ENCODE assay signal across 8 mouse cellular contexts in the genomic region with DNA sequence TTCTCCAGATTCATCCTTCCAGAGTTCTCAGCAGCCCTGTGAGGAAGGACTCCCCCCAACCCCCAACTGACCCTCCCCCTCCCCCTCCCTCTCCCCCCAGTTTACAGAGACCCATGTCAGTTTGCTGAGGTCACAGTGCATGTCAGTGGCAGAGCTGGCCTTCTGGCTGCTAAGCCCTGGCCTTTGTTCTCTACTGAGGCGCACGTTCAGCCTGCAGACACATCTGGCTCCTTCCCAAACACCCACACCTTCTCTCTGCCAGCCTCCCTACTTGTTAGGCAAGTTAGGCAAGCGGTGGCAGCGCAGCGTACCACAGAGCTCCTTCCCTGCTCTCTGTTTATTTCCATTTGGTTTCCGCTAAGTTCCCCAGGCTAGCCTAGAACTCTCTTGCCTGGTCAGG. TPM values are rescaled to one million over a fixed set of nuclear protein-coding genes. Genes with fewer than 3 reads are reported as not detected.
DNase-seq lines count a peak whose midpoint lies in the region; ATAC-seq and TF ChIP-seq lines count a peak whose summit lies in the region.

No protein-coding gene starts in this region.

- no peak for DNase-seq in heart, postnatal 36 days
- DNase-seq in brain, adult 2 months (ENCODE audit: low read depth, low spot score), result peak; percentile 95
- DNase-seq in liver, embryonic 14.5 days (ENCODE audit: low read depth in 3 of 3, low spot score in 3 of 3), result no peak
- DNase-seq in cerebellum, adult 11-12 months, result no peak

- no peak overlapping the region for H3K4me3 ChIP-seq in heart, embryonic 15.5 days
- H3K4me3 ChIP-seq in intestine, embryonic 16.5 days (ENCODE audit: low read length), result no peak overlapping the region
- H3K4me3 ChIP-seq in liver, embryonic 14.5 days (ENCODE audit: insufficient read depth in 1 of 2, low read depth in 2 of 2, low read length in 2 of 2), result no peak overlapping the region
- H3K4me3 ChIP-seq in stomach, embryonic 16.5 days (replicated peaks; ENCODE audit: low read length), result no peak overlapping the region

- H3K9me3 ChIP-seq in heart, embryonic 15.5 days (replicated peaks), result no peaks in the 10 kb centered on the region
- H3K9me3 ChIP-seq in intestine, embryonic 16.5 days (ENCODE audit: control insufficient read depth, low read length), result no peaks in the 10 kb centered on the region
- no peaks in the 10 kb centered on the region for H3K9me3 ChIP-seq in liver, embryonic 14.5 days (ENCODE audit: control insufficient read depth, low read length)
- no peaks in the 10 kb centered on the region for H3K9me3 ChIP-seq in stomach, embryonic 16.5 days (replicated peaks; ENCODE audit: control insufficient read depth, low read length)

- no peaks in the 10 kb centered on the region for H3K36me3 ChIP-seq in heart, embryonic 15.5 days
- H3K36me3 ChIP-seq in intestine, embryonic 16.5 days (ENCODE audit: control insufficient read depth, insufficient read depth, low read length), result no peaks in the 10 kb centered on the region
- no peaks in the 10 kb centered on the region for H3K36me3 ChIP-seq in liver, embryonic 14.5 days (replicated peaks; ENCODE audit: control insufficient read depth, insufficient read depth, low read depth)
- H3K36me3 ChIP-seq in stomach, embryonic 16.5 days (ENCODE audit: control insufficient read depth, insufficient read depth, low read length), result no peaks in the 10 kb centered on the region

- 0 out of 2 replicates have a peak overlapping the region, but pooled peaks have one; percentile 0 for H3K27ac ChIP-seq in heart, embryonic 15.5 days
- H3K27ac ChIP-seq in intestine, embryonic 16.5 days (ENCODE audit: low read length), result peak overlapping the region; percentile 8; the same call in 1 of the 2 replicates
- no peak overlapping the region for H3K27ac ChIP-seq in liver, embryonic 14.5 days
- peak overlapping the region; percentile 64 for H3K27ac ChIP-seq in stomach, embryonic 16.5 days (ENCODE audit: low read length)

- ATAC-seq in heart, embryonic 15.5 days (replicated peaks; ENCODE audit: insufficient number of reproducible peaks, insufficient read depth, low FRiP score, low read depth), result no peak
- peak; percentile 35; the same call in 1 of the 2 replicates for ATAC-seq in intestine, embryonic 16.5 days
- peak; percentile 32; the same call in 1 of the 2 replicates for ATAC-seq in liver, embryonic 14.5 days (ENCODE audit: insufficient read depth)
- ATAC-seq in stomach, embryonic 16.5 days (ENCODE audit: insufficient read depth, low FRiP score), result peak; percentile 33; the same call in 1 of the 2 replicates
- no peak for ATAC-seq in granulocyte monocyte progenitor cell, adult 5-6 weeks (replicated peaks; ENCODE audit: poor library complexity, severe bottlenecking)

- intact Hi-C loops in heart, postnatal 36 days (cut with DNase I), result loop anchor here (5.0 kb wide), 1 partner anchor 70 kb away; the partner anchor contains the start of gene Calm2

- H3K4me2 ChIP-seq in heart, embryonic 15.5 days, result no peak overlapping the region
- H3K4me2 ChIP-seq in intestine, embryonic 16.5 days (ENCODE audit: low read depth, low read length), result no peak overlapping the region
- no peak overlapping the region for H3K4me2 ChIP-seq in liver, embryonic 14.5 days (ENCODE audit: low read depth)
- H3K4me2 ChIP-seq in stomach, embryonic 16.5 days (ENCODE audit: low read depth, low read length), result no peak overlapping the region

- 70% methylated on average over 6 of the region's 6 CpGs for WGBS in heart, embryonic 15.5 days
- WGBS in intestine, embryonic 16.5 days, result 67% methylated on average over 6 of the region's 6 CpGs
- 70% methylated on average over 6 of the region's 6 CpGs for WGBS in liver, embryonic 14.5 days (ENCODE audit: insufficient replicate concordance)
- WGBS in stomach, embryonic 16.5 days, result 69% methylated on average over 6 of the region's 6 CpGs

- no peak for TF ChIP-seq EP300 in liver, embryonic 14.5 days (IDR thresholded peaks at IDR 0.05; ENCODE audit: low read depth)

- no peak overlapping the region for H3K9ac ChIP-seq in heart, embryonic 15.5 days
- 0 out of 2 replicates have a peak overlapping the region, but pooled peaks have one; percentile 16 for H3K9ac ChIP-seq in intestine, embryonic 16.5 days (ENCODE audit: low read depth, low read length)
- no peak overlapping the region for H3K9ac ChIP-seq in liver, embryonic 14.5 days (replicated peaks)
- no peak overlapping the region; the same call in 1 of the 2 replicates for H3K9ac ChIP-seq in stomach, embryonic 16.5 days (ENCODE audit: low read length)

- H3K27me3 ChIP-seq in heart, embryonic 15.5 days, result no peaks in the 10 kb centered on the region
- no peaks in the 10 kb centered on the region for H3K27me3 ChIP-seq in intestine, embryonic 16.5 days (replicated peaks; ENCODE audit: control insufficient read depth, insufficient read depth, low read length)
- no peaks in the 10 kb centered on the region for H3K27me3 ChIP-seq in liver, embryonic 14.5 days (ENCODE audit: control insufficient read depth, insufficient read depth, low read length)
- H3K27me3 ChIP-seq in stomach, embryonic 16.5 days (ENCODE audit: control insufficient read depth, insufficient read depth, low read length), result no peaks in the 10 kb centered on the region

- no peak for TF ChIP-seq CTCF in liver, embryonic 14.5 days (IDR thresholded peaks at IDR 0.05; ENCODE audit: low read depth)

- peaks cover 53% of the 10 kb centered on the region for H3K4me1 ChIP-seq in heart, embryonic 15.5 days (replicated peaks)
- peaks cover 46% of the 10 kb centered on the region for H3K4me1 ChIP-seq in intestine, embryonic 16.5 days (ENCODE audit: control insufficient read depth, insufficient read depth, low read length)
- H3K4me1 ChIP-seq in liver, embryonic 14.5 days (replicated peaks; ENCODE audit: control insufficient read depth in 2 of 2, insufficient read depth in 2 of 2, low read length in 1 of 2), result 0 out of 4 replicates have a peak, but pooled peaks cover 0 to 7% of the 10 kb centered on the region in 2 experiments
- peaks cover 48% of the 10 kb centered on the region for H3K4me1 ChIP-seq in stomach, embryonic 16.5 days (ENCODE audit: control insufficient read depth, insufficient read depth, low read length)

RNA-seq across cellular contexts. Expression of gene Stpg4, which starts 50.0 kb away (rescaled TPM):
- 0.23 TPM in 1 of 2 replicates, not detected in the other for polyA plus RNA-seq in heart, embryonic 15.5 days (2015; fragmentation: Nextera tagmentation; extraction: Ambion mirVana)
- total RNA-seq in heart, postnatal 36 days (2021), result not detected
- not detected in 2 replicates for polyA plus RNA-seq in intestine, embryonic 16.5 days (2015; fragmentation: Nextera tagmentation; extraction: Ambion mirVana)
- not detected in 2 replicates for polyA plus RNA-seq in liver, embryonic 14.5 days (2012; rRNA removed)
- polyA plus RNA-seq in liver, embryonic 14.5 days (2014; fragmentation: Nextera tagmentation; extraction: Ambion mirVana), result not detected in 2 replicates
- polyA plus RNA-seq in stomach, embryonic 16.5 days (2015; fragmentation: Nextera tagmentation; extraction: Ambion mirVana), result not detected in 2 replicates
- not detected in 2 replicates for total RNA-seq in granulocyte monocyte progenitor cell, adult 5-6 weeks (2014; fragmentation: Nextera tagmentation)
- total RNA-seq in granulocyte monocyte progenitor cell, adult 5-6 weeks (2017), result not detected in 2 replicates

Comparison
In these comparisons a context has a peak if more than half of its experiments do, and no peak if none do; other contexts are left out.
1. ATAC-seq: peak in intestine, embryonic 16.5 days (single experiment), liver, embryonic 14.5 days (single experiment) and stomach, embryonic 16.5 days (single experiment); none in heart, embryonic 15.5 days (single experiment) and granulocyte monocyte progenitor cell, adult 5-6 weeks (single experiment).